ENCODE assay signal across 12 mouse cellular contexts in genomic region chr13:106813087-106813486, GRCm38 (mm10).
DNase-seq lines count a peak whose midpoint lies in the region; ATAC-seq and TF ChIP-seq lines count a peak whose summit lies in the region.
"Had no signal": no experiment of that assay in that cellular context is flagged by ENCODE, and none has a peak within 500 bp of the region (broad histone marks: within the 10 kb centered on the region; RNA-seq: fewer than 3 reads in every experiment).

No protein-coding gene starts in this region.

- H3K4me2 ChIP-seq in forebrain, postnatal 0 days (ENCODE audit: low read depth): no peak overlapping the region

- TF ChIP-seq CTCF in layer of hippocampus, adult 2 months (conservative IDR thresholded peaks at IDR 0.05): no peak
- TF ChIP-seq CTCF in forebrain, postnatal 0 days (IDR thresholded peaks at IDR 0.05; ENCODE audit: low read depth): no peak

- WGBS in forebrain, postnatal 0 days: 84% methylated on average over 9 of the region's 9 CpGs

- H3K4me1 ChIP-seq in forebrain, postnatal 0 days (ENCODE audit: insufficient read depth): no peaks in the 10 kb centered on the region

- H3K27ac ChIP-seq in layer of hippocampus, adult 2 months: peak overlapping the region; percentile 59
- H3K27ac ChIP-seq in forebrain, postnatal 0 days (ENCODE audit: low read depth, low read length): no peak overlapping the region

- H3K4me3 ChIP-seq in layer of hippocampus, adult 2 months: no peak overlapping the region
- no peak overlapping the region for H3K4me3 ChIP-seq in forebrain, postnatal 0 days (ENCODE audit: low read depth, low read length)

- intact Hi-C loops in heart, postnatal 14 days (cut with DNase I): no loop called here

- peaks cover 14% of the 10 kb centered on the region for H3K36me3 ChIP-seq in forebrain, postnatal 0 days (ENCODE audit: insufficient read depth)

- DNase-seq in layer of hippocampus, adult 2 months (ENCODE audit: low spot score in 2 of 2): no peak
- DNase-seq in layer of hippocampus, adult 8-10 months (ENCODE audit: low spot score in 2 of 2): no peak
- DNase-seq in B cell, adult 2 months: peak; percentile 62 to 68
- DNase-seq in forebrain, postnatal 0 days: no peak
- no peak for DNase-seq in heart, postnatal 14 days
- DNase-seq: gastrocnemius, postnatal 36 days; kidney, postnatal 4 days; left cerebral cortex, postnatal 4 days; thymus, postnatal 36 days had no signal

- no peaks in the 10 kb centered on the region for H3K27me3 ChIP-seq in forebrain, postnatal 0 days (ENCODE audit: insufficient read depth, low read length)

- H3K9me3 ChIP-seq in forebrain, postnatal 0 days (ENCODE audit: low read length): no peaks in the 10 kb centered on the region

- no peak overlapping the region for H3K9ac ChIP-seq in forebrain, postnatal 0 days

- ATAC-seq in hematopoietic stem cell, adult 5-6 weeks (replicated peaks in 1 of 2; ENCODE audit: insufficient read depth in 1 of 2, low FRiP score in 2 of 2, low TSS enrichment in 1 of 2, low read depth in 1 of 2, poor library complexity in 2 of 2, severe bottlenecking in 2 of 2): peak; percentile 91
- peak; percentile 71 for ATAC-seq in monocyte, adult 5-6 weeks (replicated peaks; ENCODE audit: insufficient number of reproducible peaks, low FRiP score, low TSS enrichment, poor library complexity, severe bottlenecking)
- ATAC-seq in CD4-positive, CD25-positive, alpha-beta regulatory T cell, adult 4 months: no peak
- ATAC-seq in forebrain, postnatal 0 days: no peak

Comparison
In these comparisons a context has a peak if more than half of its experiments do, and no peak if none do; other contexts are left out.
1. DNase-seq: peak in B cell, adult 2 months (2 of 2); none in layer of hippocampus, adult 2 months (0 of 2), layer of hippocampus, adult 8-10 months (0 of 2), forebrain, postnatal 0 days (single experiment) and heart, postnatal 14 days (0 of 2).
2. ATAC-seq: peak in hematopoietic stem cell, adult 5-6 weeks (2 of 2) and monocyte, adult 5-6 weeks (single experiment); none in CD4-positive, CD25-positive, alpha-beta regulatory T cell, adult 4 months (single experiment) and forebrain, postnatal 0 days (single experiment).